Mouse (Mus musculus): Measurements from ENCODE around the gene Rnf113a2. TPM values are rescaled to one million over a fixed set of nuclear protein-coding genes. Genes with fewer than 3 reads are reported as not detected.

The Rnf113a2 gene
- total RNA-seq (2023): 10 to 100 TPM; 43.1 to 45.4 TPM

GRCm38 (mm10) chr12:84416834-84417604 lies at the start of gene Rnf113a2:
Gene Rnf113a2 (plus strand): TSS chr12:84417196.

DNA sequence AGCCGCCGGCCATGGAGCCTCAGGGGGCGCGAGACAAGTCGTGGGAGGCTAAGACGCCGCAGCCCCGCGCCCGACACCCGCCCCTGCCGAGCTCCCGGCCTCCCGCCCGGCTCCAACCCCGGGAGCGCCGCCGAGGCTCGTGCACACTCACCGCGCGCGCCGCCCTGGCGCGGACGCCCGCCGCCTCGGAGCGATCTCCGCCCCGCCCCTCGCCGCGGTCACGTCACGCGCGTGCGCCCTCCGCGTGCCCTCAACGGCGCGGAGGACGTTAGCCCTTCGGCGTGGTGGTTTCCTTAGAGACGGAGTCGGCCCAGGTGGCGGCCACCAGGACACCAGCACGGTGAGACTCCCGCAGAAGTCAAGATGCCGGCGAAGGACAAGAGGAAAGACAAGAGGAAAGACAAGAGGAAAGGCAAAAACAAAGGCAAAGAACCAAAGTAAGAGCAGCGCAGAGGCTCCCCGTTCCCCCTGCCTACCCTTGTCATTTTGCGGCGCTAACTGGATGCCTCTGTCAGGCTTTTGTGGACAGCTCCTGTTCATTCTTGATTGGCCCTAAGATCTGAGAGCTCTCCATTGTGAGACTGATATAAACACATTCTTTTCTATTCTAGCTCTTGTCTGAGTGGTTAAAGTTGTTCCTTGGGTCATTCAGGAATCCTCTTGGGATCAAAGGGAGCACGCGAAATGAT lies 8.0 kb upstream of the Rnf113a2 start, which contains the start of the genes Entpd5 and Bbof1:
Entpd5 (minus strand) TSS at position 211 of the 689 bp plus-strand sequence.
Bbof1 (plus strand) TSS at position 253 of the 689 bp plus-strand sequence.

GRCm38 (mm10) chr12:84450718-84451646 lies 34.0 kb downstream of the Rnf113a2 start, which contains the start of the genes Aldh6a1 and Lin52:
Gene Aldh6a1 (minus strand): TSS chr12:84451004.
Gene Lin52 (plus strand): TSS chr12:84451422.

Other genes with a start within 250 kb of the Rnf113a2 start
- 100 to 1,000 TPM; 170 to 178 TPM for gene Elmsan1, start 198.3 kb upstream of the Rnf113a2 start, total RNA-seq (2023)
- 10 to 100 TPM; 18.9 to 25.4 TPM for gene Ptgr2, start 132.0 kb upstream of the Rnf113a2 start, total RNA-seq (2023)
- 10 to 100 TPM; 61.2 to 62.8 TPM for gene Zfp410, start 100.3 kb upstream of the Rnf113a2 start, total RNA-seq (2023)
- 10 to 100 TPM; 28.9 to 38.9 TPM for gene Coq6, start 55.5 kb upstream of the Rnf113a2 start, total RNA-seq (2023)
- gene Fam161b, start 55.4 kb upstream of the Rnf113a2 start, total RNA-seq (2023): 1 to 10 TPM; 1.7 TPM
- 10 to 100 TPM; 31.3 to 33.4 TPM for gene Entpd5, start 8.2 kb upstream of the Rnf113a2 start, total RNA-seq (2023)
- 1 to 10 TPM; 1.3 to 1.8 TPM for gene Bbof1, start 8.1 kb upstream of the Rnf113a2 start, total RNA-seq (2023)
- gene Aldh6a1, start 33.8 kb downstream of the Rnf113a2 start, total RNA-seq (2023): 10 to 100 TPM; 10.7 to 12.1 TPM
- gene Lin52, start 34.2 kb downstream of the Rnf113a2 start, total RNA-seq (2023): 10 to 100 TPM; 23.8 to 25.7 TPM
- gene Vsx2, start 152.6 kb downstream of the Rnf113a2 start, total RNA-seq (2023): not detected
- 10 to 100 TPM; 20.2 to 21.8 TPM for gene Abcd4, start 200.2 kb downstream of the Rnf113a2 start, total RNA-seq (2023)
- gene Vrtn, start 223.8 kb downstream of the Rnf113a2 start, total RNA-seq (2023): not detected